Mouse (Mus musculus): Measurements from ENCODE around the gene Tjp1. TPM values are rescaled to one million over a fixed set of nuclear protein-coding genes. Genes with fewer than 3 reads are reported as not detected.

The Tjp1 gene
- polyA plus RNA-seq, 1 experiment from 2014 or later = 33.9 TPM

- peaks cover 38% of the 10 kb centered on the region for H3K36me3 ChIP-seq
- H3K27ac ChIP-seq (replicated peaks) = no peak overlapping the region
- H3K9ac ChIP-seq (replicated peaks) = no peak overlapping the region
- no peak for ATAC-seq (ENCODE audit: low FRiP score, low read depth)
- H3K4me1 ChIP-seq = no peaks in the 10 kb centered on the region
- H3K9me3 ChIP-seq = no peaks in the 10 kb centered on the region
- no peaks in the 10 kb centered on the region for H3K27me3 ChIP-seq
- no peak overlapping the region for H3K4me2 ChIP-seq (replicated peaks)
- 67% methylated on average over 5 of the region's 5 CpGs for WGBS
- H3K4me3 ChIP-seq = no peak overlapping the region
These were observed 208.4 kb downstream of the Tjp1 start for GRCm38 (mm10) chr7:65319047-65319725.

- no peak overlapping the region for H3K27ac ChIP-seq (replicated peaks)
- H3K36me3 ChIP-seq = peaks cover 45% of the 10 kb centered on the region
- H3K4me1 ChIP-seq = no peaks in the 10 kb centered on the region
- H3K9me3 ChIP-seq = no peaks in the 10 kb centered on the region
- no peaks in the 10 kb centered on the region for H3K27me3 ChIP-seq
- no peak for ATAC-seq (ENCODE audit: low FRiP score, low read depth)
- 42% methylated on average over 5 of the region's 5 CpGs for WGBS
- H3K4me2 ChIP-seq (replicated peaks) = no peak overlapping the region
- H3K4me3 ChIP-seq = no peak overlapping the region
- no peak overlapping the region for H3K9ac ChIP-seq (replicated peaks)
These were observed 210.2 kb downstream of the Tjp1 start for GRCm38 (mm10) chr7:65317418-65317817.

- no peak for ATAC-seq (ENCODE audit: low FRiP score, low read depth)
- no peak overlapping the region for H3K27ac ChIP-seq (replicated peaks)
- H3K9me3 ChIP-seq = no peaks in the 10 kb centered on the region
- no peak overlapping the region for H3K4me3 ChIP-seq
- WGBS = 93% methylated on average over 2 of the region's 2 CpGs
- H3K4me1 ChIP-seq = no peaks in the 10 kb centered on the region
- H3K4me2 ChIP-seq (replicated peaks) = no peak overlapping the region
- no peaks in the 10 kb centered on the region for H3K27me3 ChIP-seq
- peaks cover 60% of the 10 kb centered on the region for H3K36me3 ChIP-seq
- H3K9ac ChIP-seq (replicated peaks) = no peak overlapping the region
These were observed 212.4 kb downstream of the Tjp1 start for GRCm38 (mm10) chr7:65315182-65315581.

- no peaks in the 10 kb centered on the region for H3K9me3 ChIP-seq
These were observed 230.6 kb downstream of the Tjp1 start for GRCm38 (mm10) chr7:65296675-65297589.

GRCm38 (mm10) chr7:65282886-65283285, 244.7 kb downstream of the Tjp1 start:
- ATAC-seq (ENCODE audit: low FRiP score, low read depth) = no peak
- WGBS = 72% methylated on average over 16 of the region's 16 CpGs
- Histone ChIP-seq H3K4me3 (no peak overlapping the region), H3K9me3 (no peaks in the 10 kb centered on the region), H3K27ac (replicated peaks) (no peak overlapping the region), H3K4me1 (peaks cover 29% of the 10 kb centered on the region), H3K27me3 (no peaks in the 10 kb centered on the region), H3K4me2 (replicated peaks) (no peak overlapping the region), H3K9ac (replicated peaks) (no peak overlapping the region), H3K36me3 (no peaks in the 10 kb centered on the region)

More at GRCm38 (mm10) chr7:65296675-65297589, 230.6 kb downstream of the Tjp1 start:
- Histone ChIP-seq H3K4me1 (no peaks in the 10 kb centered on the region), H3K9ac (replicated peaks) (no peak overlapping the region), H3K4me2 (replicated peaks) (no peak overlapping the region), H3K27ac (replicated peaks) (no peak overlapping the region), H3K36me3 (peaks cover 29% of the 10 kb centered on the region), H3K27me3 (no peaks in the 10 kb centered on the region), H3K4me3 (no peak overlapping the region)
- 92% methylated on average over 6 of the region's 6 CpGs for WGBS
- no peak for ATAC-seq (ENCODE audit: low FRiP score, low read depth)

- 48% methylated on average over 3 of the region's 3 CpGs for WGBS
These were observed 245.6 kb downstream of the Tjp1 start for GRCm38 (mm10) chr7:65281960-65282359.

GRCm38 (mm10) chr7:65280944-65281912, 246.4 kb downstream of the Tjp1 start:
- Histone ChIP-seq H3K4me3 (no peak overlapping the region), H3K4me2 (replicated peaks) (no peak overlapping the region), H3K27me3 (no peaks in the 10 kb centered on the region), H3K9me3 (no peaks in the 10 kb centered on the region), H3K9ac (replicated peaks) (no peak overlapping the region), H3K4me1 (peaks cover 29% of the 10 kb centered on the region), H3K36me3 (no peaks in the 10 kb centered on the region), H3K27ac (replicated peaks) (peak overlapping the region; percentile 54)
- WGBS = 56% methylated on average over 10 of the region's 10 CpGs
- ATAC-seq (ENCODE audit: low FRiP score, low read depth) = peak; percentile 65

More at GRCm38 (mm10) chr7:65281960-65282359, 245.6 kb downstream of the Tjp1 start:
- no peaks in the 10 kb centered on the region for H3K36me3 ChIP-seq
- no peaks in the 10 kb centered on the region for H3K9me3 ChIP-seq
- no peak overlapping the region for H3K4me2 ChIP-seq (replicated peaks)
- H3K27ac ChIP-seq (replicated peaks) = peak overlapping the region; percentile 54
- no peaks in the 10 kb centered on the region for H3K27me3 ChIP-seq
- peaks cover 29% of the 10 kb centered on the region for H3K4me1 ChIP-seq
- H3K9ac ChIP-seq (replicated peaks) = no peak overlapping the region
- no peak overlapping the region for H3K4me3 ChIP-seq
- ATAC-seq (ENCODE audit: low FRiP score, low read depth) = peak; percentile 16; the same call in 1 of the 2 replicates

- no peaks in the 10 kb centered on the region for H3K27me3 ChIP-seq
- no peak overlapping the region for H3K4me2 ChIP-seq (replicated peaks)
- H3K4me1 ChIP-seq = peaks cover 29% of the 10 kb centered on the region
- no peak overlapping the region for H3K27ac ChIP-seq (replicated peaks)
- H3K9me3 ChIP-seq = no peaks in the 10 kb centered on the region
- no peaks in the 10 kb centered on the region for H3K36me3 ChIP-seq
- WGBS = 89% methylated on average over 13 of the region's 13 CpGs
- no peak overlapping the region for H3K9ac ChIP-seq (replicated peaks)
- H3K4me3 ChIP-seq = no peak overlapping the region
- no peak for ATAC-seq (ENCODE audit: low FRiP score, low read depth)
These were observed 248.3 kb downstream of the Tjp1 start for GRCm38 (mm10) chr7:65279277-65279676.

GRCm38 (mm10) chr7:65275761-65276160, 251.8 kb downstream of the Tjp1 start:
- Histone ChIP-seq H3K4me1 (no peaks in the 10 kb centered on the region; the same call in 1 of the 2 replicates), H3K4me3 (no peak overlapping the region), H3K36me3 (no peaks in the 10 kb centered on the region), H3K4me2 (replicated peaks) (no peak overlapping the region), H3K9me3 (no peaks in the 10 kb centered on the region), H3K9ac (replicated peaks) (no peak overlapping the region), H3K27me3 (no peaks in the 10 kb centered on the region), H3K27ac (replicated peaks) (no peak overlapping the region)
- WGBS = 90% methylated on average over 4 of the region's 4 CpGs
- no peak for ATAC-seq (ENCODE audit: low FRiP score, low read depth)

GRCm38 (mm10) chr7:65274216-65274615, 253.4 kb downstream of the Tjp1 start:
- Histone ChIP-seq H3K9ac (replicated peaks) (no peak overlapping the region), H3K27ac (replicated peaks) (no peak overlapping the region), H3K36me3 (no peaks in the 10 kb centered on the region), H3K4me1 (no peaks in the 10 kb centered on the region), H3K27me3 (no peaks in the 10 kb centered on the region), H3K9me3 (no peaks in the 10 kb centered on the region), H3K4me2 (replicated peaks) (no peak overlapping the region), H3K4me3 (no peak overlapping the region)
- no peak for ATAC-seq (ENCODE audit: low FRiP score, low read depth)
- 82% methylated on average over 5 of the region's 5 CpGs for WGBS

- 93% methylated on average over 8 of the region's 8 CpGs for WGBS
- no peak overlapping the region for H3K27ac ChIP-seq (replicated peaks)
These were observed 277.9 kb downstream of the Tjp1 start for GRCm38 (mm10) chr7:65249656-65250055.

More at GRCm38 (mm10) chr7:65249656-65250055, 277.9 kb downstream of the Tjp1 start:
- Histone ChIP-seq H3K36me3 (no peaks in the 10 kb centered on the region), H3K4me3 (no peak overlapping the region), H3K9me3 (peaks cover 2% of the 10 kb centered on the region; the same call in 1 of the 2 replicates), H3K4me2 (replicated peaks) (no peak overlapping the region), H3K9ac (replicated peaks) (no peak overlapping the region), H3K27me3 (no peaks in the 10 kb centered on the region; the same call in 1 of the 2 replicates), H3K4me1 (no peaks in the 10 kb centered on the region)
- ATAC-seq (ENCODE audit: low FRiP score, low read depth) = no peak

Data from midbrain, embryonic 12.5 days (tissue).